Mouse (Mus musculus) testis, adult 2 months (tissue): ENCODE data around the gene Ncln.

Source experiments
- CTCF ChIP-seq: fragments of 200-500 bp; IDR thresholded peaks from 2 replicates; pipeline ENCODE4 v1.5.1; 2012; ENCODE audit warnings: low read depth, mild to moderate bottlenecking, inconsistent platforms, low read length, moderate library complexity; ENCODE audit not compliant: control insufficient read depth, insufficient read depth, insufficient replicate concordance
- POLR2A ChIP-seq: fragments of 200-500 bp; IDR thresholded peaks from 2 replicates; pipeline ENCODE4 v1.6.1; 2012; ENCODE audit warnings: low read depth, mild to moderate bottlenecking, inconsistent platforms, low read length, moderate library complexity; ENCODE audit not compliant: control insufficient read depth

- TF ChIP-seq CTCF (no peak), POLR2A (no peak)
Observed at GRCm38 (mm10) chr10:81441019-81441418, 55.2 kb downstream of the Ncln start.
